Mouse (Mus musculus) E14TG2a.4 (cell line): ENCODE measurements at regions not wholly inside any gene's neighbourhood (a gene's known extent, or its start where the extent isn't known, plus 50 kb on each side); places are given as distances from the start of the nearest gene placed in this dataset.

ENCODE experiments used
- H3K27me3 ChIP-seq: 2 replicates; pipeline ENCODE4 v1.6.1; 2014; ENCODE audit warnings: low read length, control low read depth; ENCODE audit not compliant: insufficient read depth
- H3K36me3 ChIP-seq: 2 replicates; pipeline ENCODE4 v1.6.1; 2014; ENCODE audit warnings: low read length, control low read depth; ENCODE audit not compliant: insufficient read depth
- H3K4me1 ChIP-seq: replicated peaks from 2 replicates; pipeline ENCODE4 v1.6.1; 2014; ENCODE audit warnings: low read depth, low read length, control low read depth
- H3K4me3 ChIP-seq: replicated peaks from 2 replicates; pipeline ENCODE4 v1.5.1; 2014; ENCODE audit warnings: mild to moderate bottlenecking, low read length
- H3K9me3 ChIP-seq: 2 replicates; pipeline ENCODE4 v1.6.1; 2014; ENCODE audit warnings: low read length, control low read depth
- CTCF ChIP-seq: conservative IDR thresholded peaks from 2 replicates; pipeline ENCODE4 v1.5.1; 2014; ENCODE audit warnings: low read length
- NANOG ChIP-seq: IDR thresholded peaks from 2 replicates; pipeline ENCODE4 v1.6.1; 2014; ENCODE audit warnings: borderline replicate concordance, low read length, mixed read lengths
- POU5F1 ChIP-seq: IDR thresholded peaks from 2 replicates; pipeline ENCODE4 v1.6.1; 2014; ENCODE audit warnings: low read length, borderline replicate concordance

- TF ChIP-seq NANOG (no peak), POU5F1 (no peak), CTCF (no peak)
- peaks cover 40% of the 10 kb centered on the region for H3K9me3 ChIP-seq
- H3K4me1 ChIP-seq = no peaks in the 10 kb centered on the region
- no peak overlapping the region for H3K4me3 ChIP-seq
- no peaks in the 10 kb centered on the region for H3K27me3 ChIP-seq
- H3K36me3 ChIP-seq = no peaks in the 10 kb centered on the region
Measured at GRCm38 (mm10) chr3:42228399-42228755, 486.0 kb downstream of the D3Ertd751e start.

- Histone ChIP-seq H3K27me3 (no peaks in the 10 kb centered on the region), H3K4me3 (no peak overlapping the region), H3K4me1 (no peaks in the 10 kb centered on the region), H3K36me3 (no peaks in the 10 kb centered on the region), H3K9me3 (peaks cover 49% of the 10 kb centered on the region)
- TF ChIP-seq CTCF = no peak
- TF ChIP-seq POU5F1 = no peak
- TF ChIP-seq NANOG = no peak
Measured at GRCm38 (mm10) chr3:42232268-42232667, 489.9 kb downstream of the D3Ertd751e start.

GRCm38 (mm10) chr3:42233756-42234155 lies 491.3 kb downstream of the D3Ertd751e start:
- Histone ChIP-seq H3K9me3 (peaks cover 34% of the 10 kb centered on the region), H3K4me1 (no peaks in the 10 kb centered on the region), H3K27me3 (no peaks in the 10 kb centered on the region), H3K4me3 (no peak overlapping the region), H3K36me3 (no peaks in the 10 kb centered on the region)
- TF ChIP-seq CTCF (no peak), NANOG (no peak), POU5F1 (no peak)

GRCm38 (mm10) chr3:42235515-42235914 lies 493.1 kb downstream of the D3Ertd751e start:
- H3K27me3 ChIP-seq = no peaks in the 10 kb centered on the region

More at GRCm38 (mm10) chr3:42235515-42235914, 493.1 kb downstream of the D3Ertd751e start:
- Histone ChIP-seq H3K4me1 (no peaks in the 10 kb centered on the region), H3K4me3 (no peak overlapping the region), H3K36me3 (no peaks in the 10 kb centered on the region), H3K9me3 (peaks cover 28% of the 10 kb centered on the region)
- TF ChIP-seq CTCF (no peak), NANOG (no peak), POU5F1 (no peak)
